Mouse (Mus musculus) megakaryocyte, adult 5-6 weeks (primary cell): ENCODE results near the gene Cer1. TPM values are rescaled to one million over a fixed set of nuclear protein-coding genes. Genes with fewer than 3 reads are reported as not detected.

Experiments
- ATAC-seq: 2 replicates; pipeline ENCODE4 v1.8.0; 2016; ENCODE audit warnings: mild to moderate bottlenecking, inconsistent platforms; ENCODE audit not compliant: poor library complexity, severe bottlenecking
- total RNA-seq, 2 experiments: library from RNA; stranded (forward) in 1 of 2; stranded (reverse) in 1 of 2; fragments of 153-499, 151-499 nt in 1 of 2; fragments of 221-1000, 200-1000 nt in 1 of 2; gene quantifications; 2 replicates each; pipeline versions ENCODE4 v1.2.3 to v1.2.4; 2015 to 2017

The Cer1 gene
- not detected in 2 replicates for total RNA-seq (2015)
- not detected in 2 replicates for total RNA-seq (2017)

- ATAC-seq: no peak
Measured at GRCm38 (mm10) chr4:82884636-82885534, at the start of gene Cer1. Gene Cer1, minus strand, starts transcription at chr4:82885148.

- ATAC-seq: no peak
Measured at GRCm38 (mm10) chr4:82934308-82934707, 49.4 kb upstream of the Cer1 start.

GRCm38 (mm10) chr4:82933698-82934210 is 48.8 kb upstream of the Cer1 start:
- peak; percentile 87 for ATAC-seq

- ATAC-seq: no peak
Measured at GRCm38 (mm10) chr4:82930079-82930478, 45.1 kb upstream of the Cer1 start.

GRCm38 (mm10) chr4:82921962-82922361 is 37.0 kb upstream of the Cer1 start:
- ATAC-seq: 0 out of 2 replicates have a peak, but pooled peaks have one; percentile 34

- ATAC-seq: peak; percentile 86
Measured at GRCm38 (mm10) chr4:82918625-82919024, 33.7 kb upstream of the Cer1 start.

GRCm38 (mm10) chr4:82916678-82917050 is 31.7 kb upstream of the Cer1 start:
- no peak for ATAC-seq

- ATAC-seq: no peak
Measured at GRCm38 (mm10) chr4:82916003-82916677, 31.2 kb upstream of the Cer1 start.

- no peak for ATAC-seq
Measured at GRCm38 (mm10) chr4:82915576-82915975, 30.6 kb upstream of the Cer1 start.

GRCm38 (mm10) chr4:82914601-82915143 is 29.7 kb upstream of the Cer1 start:
- ATAC-seq: no peak

- ATAC-seq: no peak
Measured at GRCm38 (mm10) chr4:82895227-82895626, 10.3 kb upstream of the Cer1 start.

- ATAC-seq: no peak
Measured at GRCm38 (mm10) chr4:82892247-82892646, 7.3 kb upstream of the Cer1 start.

- ATAC-seq: no peak
Measured at GRCm38 (mm10) chr4:82891566-82891965, 6.6 kb upstream of the Cer1 start.

- ATAC-seq: no peak
Measured at GRCm38 (mm10) chr4:82891049-82891448, 6.1 kb upstream of the Cer1 start.

GRCm38 (mm10) chr4:82890585-82890984 is 5.6 kb upstream of the Cer1 start:
- ATAC-seq: no peak

- no peak for ATAC-seq
Measured at GRCm38 (mm10) chr4:82886148-82886547, 1.2 kb upstream of the Cer1 start.

GRCm38 (mm10) chr4:82885535-82885913 is 576 bp upstream of the Cer1 start:
- ATAC-seq: no peak

- ATAC-seq: no peak
Measured at GRCm38 (mm10) chr4:82882500-82882899, 2.4 kb downstream of the Cer1 start.

GRCm38 (mm10) chr4:82881366-82881765 is 3.6 kb downstream of the Cer1 start:
- ATAC-seq: no peak

- ATAC-seq: no peak
Measured at GRCm38 (mm10) chr4:82880243-82880642, 4.7 kb downstream of the Cer1 start.

GRCm38 (mm10) chr4:82879152-82879551 is 5.8 kb downstream of the Cer1 start:
- ATAC-seq: no peak
